Mouse (Mus musculus): ENCODE measurements at regions not wholly inside any gene's neighbourhood (a gene's known extent, or its start where the extent isn't known, plus 50 kb on each side); places are given as distances from the start of the nearest gene placed in this dataset.

- Histone ChIP-seq H3K4me2 (no peak overlapping the region), H3K9ac (ENCODE audit: low read length) (no peak overlapping the region), H3K9me3 (ENCODE audit: control insufficient read depth, low read length) (no peaks in the 10 kb centered on the region), H3K36me3 (ENCODE audit: control insufficient read depth, insufficient read depth, low read length) (no peaks in the 10 kb centered on the region), H3K4me3 (ENCODE audit: low read depth, low read length) (no peak overlapping the region), H3K4me1 (ENCODE audit: control insufficient read depth, insufficient read depth, low read length) (no peaks in the 10 kb centered on the region), H3K27ac (ENCODE audit: low read depth, low read length) (no peak overlapping the region), H3K27me3 (ENCODE audit: control insufficient read depth, insufficient read depth, low read length) (no peaks in the 10 kb centered on the region)
- WGBS, result 76% methylated on average over 5 of the region's 5 CpGs
- ATAC-seq (ENCODE audit: low FRiP score) (no peak), DNase-seq (ENCODE audit: low spot score, missing footprints) (no peak)
Measured at GRCm38 (mm10) chr9:115361191-115361590, 51.0 kb upstream of the Stt3b start.

- no peak overlapping the region for H3K9ac ChIP-seq (ENCODE audit: low read length)
- no peak overlapping the region for H3K4me3 ChIP-seq (ENCODE audit: low read depth, low read length)
- no peaks in the 10 kb centered on the region for H3K4me1 ChIP-seq (ENCODE audit: control insufficient read depth, insufficient read depth, low read length)
- ATAC-seq (ENCODE audit: low FRiP score), result no peak
- H3K4me2 ChIP-seq, result no peak overlapping the region
- no peaks in the 10 kb centered on the region for H3K36me3 ChIP-seq (ENCODE audit: control insufficient read depth, insufficient read depth, low read length)
- H3K9me3 ChIP-seq (ENCODE audit: control insufficient read depth, low read length), result no peaks in the 10 kb centered on the region
- H3K27me3 ChIP-seq (ENCODE audit: control insufficient read depth, insufficient read depth, low read length), result no peaks in the 10 kb centered on the region
- WGBS, result 91% methylated on average over 11 of the region's 11 CpGs
- no peak overlapping the region for H3K27ac ChIP-seq (ENCODE audit: low read depth, low read length)
- DNase-seq (ENCODE audit: low spot score, missing footprints), result no peak
Measured at GRCm38 (mm10) chr9:115361881-115362280, 51.7 kb upstream of the Stt3b start.

GRCm38 (mm10) chr9:115362486-115362885 is 52.3 kb upstream of the Stt3b start:
- DNase-seq (ENCODE audit: low spot score, missing footprints), result no peak
- Histone ChIP-seq H3K9me3 (ENCODE audit: control insufficient read depth, low read length) (no peaks in the 10 kb centered on the region), H3K4me1 (ENCODE audit: control insufficient read depth, insufficient read depth, low read length) (no peaks in the 10 kb centered on the region), H3K36me3 (ENCODE audit: control insufficient read depth, insufficient read depth, low read length) (no peaks in the 10 kb centered on the region), H3K4me2 (no peak overlapping the region), H3K9ac (ENCODE audit: low read length) (no peak overlapping the region), H3K27ac (ENCODE audit: low read depth, low read length) (no peak overlapping the region), H3K27me3 (ENCODE audit: control insufficient read depth, insufficient read depth, low read length) (no peaks in the 10 kb centered on the region), H3K4me3 (ENCODE audit: low read depth, low read length) (no peak overlapping the region)
- no peak for ATAC-seq (ENCODE audit: low FRiP score)
- WGBS, result 90% methylated on average over 4 of the region's 4 CpGs

- Histone ChIP-seq H3K4me2 (no peak overlapping the region), H3K36me3 (ENCODE audit: control insufficient read depth, insufficient read depth, low read length) (no peaks in the 10 kb centered on the region), H3K4me3 (ENCODE audit: low read depth, low read length) (no peak overlapping the region), H3K9ac (ENCODE audit: low read length) (no peak overlapping the region), H3K9me3 (ENCODE audit: control insufficient read depth, low read length) (no peaks in the 10 kb centered on the region), H3K27me3 (ENCODE audit: control insufficient read depth, insufficient read depth, low read length) (no peaks in the 10 kb centered on the region), H3K4me1 (ENCODE audit: control insufficient read depth, insufficient read depth, low read length) (no peaks in the 10 kb centered on the region), H3K27ac (ENCODE audit: low read depth, low read length) (no peak overlapping the region)
- 92% methylated on average over 16 of the region's 16 CpGs for WGBS
- no peak for DNase-seq (ENCODE audit: low spot score, missing footprints)
- no peak for ATAC-seq (ENCODE audit: low FRiP score)
Measured at GRCm38 (mm10) chr9:115364919-115365861, 55.0 kb upstream of the Stt3b start.

- no peaks in the 10 kb centered on the region for H3K4me1 ChIP-seq (ENCODE audit: control insufficient read depth, insufficient read depth, low read length)
- H3K36me3 ChIP-seq (ENCODE audit: control insufficient read depth, insufficient read depth, low read length), result no peaks in the 10 kb centered on the region
- H3K4me3 ChIP-seq (ENCODE audit: low read depth, low read length), result no peak overlapping the region
- DNase-seq (ENCODE audit: low spot score, missing footprints) (no peak), ATAC-seq (ENCODE audit: low FRiP score) (no peak)
- no peaks in the 10 kb centered on the region for H3K9me3 ChIP-seq (ENCODE audit: control insufficient read depth, low read length)
- no peak overlapping the region for H3K27ac ChIP-seq (ENCODE audit: low read depth, low read length)
- no peak overlapping the region for H3K9ac ChIP-seq (ENCODE audit: low read length)
- no peaks in the 10 kb centered on the region for H3K27me3 ChIP-seq (ENCODE audit: control insufficient read depth, insufficient read depth, low read length)
- H3K4me2 ChIP-seq, result no peak overlapping the region
- WGBS, result 79% methylated on average over 3 of the region's 3 CpGs
Measured at GRCm38 (mm10) chr9:115367808-115368207, 57.6 kb upstream of the Stt3b start.

- 85% methylated on average over 15 of the region's 15 CpGs for WGBS
- Histone ChIP-seq H3K27ac (ENCODE audit: low read depth, low read length) (no peak overlapping the region), H3K4me3 (ENCODE audit: low read depth, low read length) (no peak overlapping the region), H3K36me3 (ENCODE audit: control insufficient read depth, insufficient read depth, low read length) (no peaks in the 10 kb centered on the region), H3K9me3 (ENCODE audit: control insufficient read depth, low read length) (no peaks in the 10 kb centered on the region), H3K9ac (ENCODE audit: low read length) (no peak overlapping the region), H3K4me1 (ENCODE audit: control insufficient read depth, insufficient read depth, low read length) (no peaks in the 10 kb centered on the region), H3K4me2 (no peak overlapping the region), H3K27me3 (ENCODE audit: control insufficient read depth, insufficient read depth, low read length) (no peaks in the 10 kb centered on the region)
- DNase-seq (ENCODE audit: low spot score, missing footprints) (no peak), ATAC-seq (ENCODE audit: low FRiP score) (no peak)
Measured at GRCm38 (mm10) chr9:115380276-115380675, 70.1 kb upstream of the Stt3b start.

- H3K4me2 ChIP-seq, result no peak overlapping the region
- no peaks in the 10 kb centered on the region for H3K9me3 ChIP-seq (ENCODE audit: control insufficient read depth, low read length)
- no peak overlapping the region for H3K9ac ChIP-seq (ENCODE audit: low read length)
- H3K27me3 ChIP-seq (ENCODE audit: control insufficient read depth, insufficient read depth, low read length), result no peaks in the 10 kb centered on the region
- 93% methylated on average over 12 of the region's 12 CpGs for WGBS
- ATAC-seq (ENCODE audit: low FRiP score), result no peak
- no peak overlapping the region for H3K4me3 ChIP-seq (ENCODE audit: low read depth, low read length)
- no peaks in the 10 kb centered on the region for H3K4me1 ChIP-seq (ENCODE audit: control insufficient read depth, insufficient read depth, low read length)
- no peak overlapping the region for H3K27ac ChIP-seq (ENCODE audit: low read depth, low read length)
- DNase-seq (ENCODE audit: low spot score, missing footprints), result no peak
- H3K36me3 ChIP-seq (ENCODE audit: control insufficient read depth, insufficient read depth, low read length), result no peaks in the 10 kb centered on the region
Measured at GRCm38 (mm10) chr9:115382824-115383475, 72.7 kb upstream of the Stt3b start.

- no peak overlapping the region for H3K4me2 ChIP-seq
- ATAC-seq (ENCODE audit: low FRiP score) (no peak), DNase-seq (ENCODE audit: low spot score, missing footprints) (no peak)
- 73% methylated on average over 4 of the region's 4 CpGs for WGBS
- H3K4me1 ChIP-seq (ENCODE audit: control insufficient read depth, insufficient read depth, low read length), result no peaks in the 10 kb centered on the region
- no peak overlapping the region for H3K4me3 ChIP-seq (ENCODE audit: low read depth, low read length)
- no peaks in the 10 kb centered on the region for H3K27me3 ChIP-seq (ENCODE audit: control insufficient read depth, insufficient read depth, low read length)
- no peak overlapping the region for H3K9ac ChIP-seq (ENCODE audit: low read length)
- H3K36me3 ChIP-seq (ENCODE audit: control insufficient read depth, insufficient read depth, low read length), result no peaks in the 10 kb centered on the region
- no peak overlapping the region for H3K27ac ChIP-seq (ENCODE audit: low read depth, low read length)
- H3K9me3 ChIP-seq (ENCODE audit: control insufficient read depth, low read length), result no peaks in the 10 kb centered on the region
Measured at GRCm38 (mm10) chr9:115383935-115384334, 73.7 kb upstream of the Stt3b start.

- no peak for DNase-seq (ENCODE audit: low spot score, missing footprints)
- no peak overlapping the region for H3K4me2 ChIP-seq
- ATAC-seq (ENCODE audit: low FRiP score), result no peak
- H3K9me3 ChIP-seq (ENCODE audit: control insufficient read depth, low read length), result no peaks in the 10 kb centered on the region
- H3K4me3 ChIP-seq (ENCODE audit: low read depth, low read length), result no peak overlapping the region
- 97% methylated on average over 1 of the region's 1 CpGs for WGBS
- no peaks in the 10 kb centered on the region for H3K36me3 ChIP-seq (ENCODE audit: control insufficient read depth, insufficient read depth, low read length)
- H3K4me1 ChIP-seq (ENCODE audit: control insufficient read depth, insufficient read depth, low read length), result no peaks in the 10 kb centered on the region
- no peak overlapping the region for H3K9ac ChIP-seq (ENCODE audit: low read length)
- H3K27me3 ChIP-seq (ENCODE audit: control insufficient read depth, insufficient read depth, low read length), result no peaks in the 10 kb centered on the region
- H3K27ac ChIP-seq (ENCODE audit: low read depth, low read length), result no peak overlapping the region
Measured at GRCm38 (mm10) chr9:115384345-115384744, 74.1 kb upstream of the Stt3b start.

Measured in midbrain, embryonic 11.5 days (tissue).